Mouse (Mus musculus) brain, adult 10 weeks (tissue): Measurements from ENCODE around the gene Defb5. TPM values are rescaled to one million over a fixed set of nuclear protein-coding genes. Genes with fewer than 3 reads are reported as not detected.

Experiments used
- polyA plus RNA-seq: library from polyadenylated mRNA; stranded (reverse); fragments of 350-450 nt; fragmentation: Illumina TruSeq; extraction: RNeasy Lipid Tissue Mini Kit (QIAGEN cat#74804); gene quantifications from one replicate; pipeline ENCODE4 v1.2.3, GENCODE M21; 2015; ENCODE audit warnings: low read depth, low replicate concordance

Gene Defb5
- polyA plus RNA-seq = not detected

GRCm38 (mm10) chr8:19247280-19247679 lies at the start of gene Defb5:
Gene Defb5 (plus strand): TSS chr8:19247580.

GRCm38 (mm10) chr8:19225161-19225560 lies 22.2 kb upstream of the Defb5 start, which contains the start of gene Defb6:
Gene Defb6 (plus strand): TSS chr8:19225478.

GRCm38 (mm10) chr8:19239616-19240015 lies 7.8 kb upstream of the Defb5 start, which contains the start of gene Defb46:
Gene Defb46 (plus strand): TSS chr8:19239916.

GRCm38 (mm10) chr8:19293060-19293459 lies 45.7 kb downstream of the Defb5 start, which contains the start of gene Defb3:
Gene Defb3 (plus strand): TSS chr8:19293360.

Other genes starting within 250 kb of the Defb5 start
- gene Defb38, start 221.0 kb upstream of the Defb5 start, polyA plus RNA-seq = not detected
- not detected for gene Defb39, start 182.8 kb upstream of the Defb5 start, polyA plus RNA-seq
- gene Defb12, start 132.7 kb upstream of the Defb5 start, polyA plus RNA-seq = not detected
- gene Defb34, start 123.8 kb upstream of the Defb5 start, polyA plus RNA-seq = not detected
- not detected for gene Gm45826, start 106.8 kb upstream of the Defb5 start, polyA plus RNA-seq
- not detected for gene Defb14, start 53.2 kb upstream of the Defb5 start, polyA plus RNA-seq
- not detected for gene Defb4, start 48.9 kb upstream of the Defb5 start, polyA plus RNA-seq
- not detected for gene Defb6, start 22.1 kb upstream of the Defb5 start, polyA plus RNA-seq
- not detected for gene Defb46, start 7.7 kb upstream of the Defb5 start, polyA plus RNA-seq
- gene Defb3, start 45.8 kb downstream of the Defb5 start, polyA plus RNA-seq = not detected
- not detected for gene Defb8, start 200.0 kb downstream of the Defb5 start, polyA plus RNA-seq
- gene Defb7, start 247.5 kb downstream of the Defb5 start, polyA plus RNA-seq = not detected